ENCODE assay signal across 10 mouse cellular contexts in genomic region chr16:67776091-67776490, GRCm38 (mm10).
DNase-seq lines count a peak whose midpoint lies in the region; ATAC-seq lines count a peak whose summit lies in the region.
"Had no signal": no experiment of that assay in that cellular context is flagged by ENCODE, and none has a peak within 500 bp of the region (broad histone marks: within the 10 kb centered on the region; RNA-seq: fewer than 3 reads in every experiment).

No protein-coding gene starts in this region.

- H3K4me1 ChIP-seq in forebrain, embryonic 14.5 days (ENCODE audit: control insufficient read depth, insufficient read depth, low read length): no peaks in the 10 kb centered on the region
- H3K4me1 ChIP-seq in forebrain, embryonic 15.5 days: no peaks in the 10 kb centered on the region
- H3K4me1 ChIP-seq in neural tube, embryonic 11.5 days (ENCODE audit: control insufficient read depth, insufficient read depth, low read length): no peaks in the 10 kb centered on the region
- H3K4me1 ChIP-seq: heart, embryonic 13.5 days had no signal

- no peaks in the 10 kb centered on the region for H3K9me3 ChIP-seq in forebrain, embryonic 14.5 days (replicated peaks; ENCODE audit: control insufficient read depth, low read length)
- no peaks in the 10 kb centered on the region for H3K9me3 ChIP-seq in forebrain, embryonic 15.5 days
- H3K9me3 ChIP-seq in neural tube, embryonic 11.5 days (ENCODE audit: control insufficient read depth, low read length): no peaks in the 10 kb centered on the region
- H3K9me3 ChIP-seq: G1E; heart, embryonic 13.5 days had no signal

- no peak overlapping the region for H3K4me2 ChIP-seq in forebrain, embryonic 14.5 days (ENCODE audit: low read length)
- H3K4me2 ChIP-seq in forebrain, embryonic 15.5 days (replicated peaks): no peak overlapping the region
- H3K4me2 ChIP-seq in neural tube, embryonic 11.5 days (ENCODE audit: low read depth): no peak overlapping the region
- H3K4me2 ChIP-seq: heart, embryonic 13.5 days had no signal

- no peak for ATAC-seq in forebrain, embryonic 14.5 days
- ATAC-seq in forebrain, embryonic 15.5 days (replicated peaks): no peak
- peak; percentile 13; the same call in 1 of the 2 replicates for ATAC-seq in neural tube, embryonic 11.5 days (ENCODE audit: insufficient read depth, low FRiP score, low TSS enrichment)

- no peak overlapping the region for H3K9ac ChIP-seq in forebrain, embryonic 14.5 days (ENCODE audit: low read length)
- H3K9ac ChIP-seq in forebrain, embryonic 15.5 days (replicated peaks): no peak overlapping the region
- H3K9ac ChIP-seq in neural tube, embryonic 11.5 days (ENCODE audit: low read length): no peak overlapping the region
- H3K9ac ChIP-seq: heart, embryonic 13.5 days had no signal

- WGBS in forebrain, embryonic 14.5 days: 50% methylated on average over 3 of the region's 3 CpGs
- 51% methylated on average over 3 of the region's 3 CpGs for WGBS in forebrain, embryonic 15.5 days
- WGBS in neural tube, embryonic 11.5 days: 49% methylated on average over 3 of the region's 3 CpGs

- peak; percentile 40 for DNase-seq in forebrain, embryonic 14.5 days (ENCODE audit: low spot score)
- peak; percentile 20 for DNase-seq in neural tube, embryonic 11.5 days (ENCODE audit: low spot score)
- no peak for DNase-seq in neural tube, embryonic 10.5 days (ENCODE audit: extremely low spot score, low spot score)
- DNase-seq in cerebellum, adult 8-10 months: peak; percentile 19
- DNase-seq in layer of hippocampus, adult 11-12 months (ENCODE audit: low spot score): peak; percentile 36
- peak; percentile 25 for DNase-seq in retina, postnatal 7 days (ENCODE audit: low read depth, low spot score)
- DNase-seq in heart, adult 8-10 months (ENCODE audit: low spot score): no peak

- H3K36me3 ChIP-seq in forebrain, embryonic 14.5 days (ENCODE audit: control insufficient read depth, insufficient read depth, low read length): no peaks in the 10 kb centered on the region
- no peaks in the 10 kb centered on the region for H3K36me3 ChIP-seq in forebrain, embryonic 15.5 days
- no peaks in the 10 kb centered on the region for H3K36me3 ChIP-seq in neural tube, embryonic 11.5 days (ENCODE audit: control insufficient read depth, insufficient read depth, low read length)
- H3K36me3 ChIP-seq: G1E; heart, embryonic 13.5 days had no signal

- no peak overlapping the region for H3K27ac ChIP-seq in forebrain, embryonic 14.5 days (ENCODE audit: low read depth, low read length)
- no peak overlapping the region for H3K27ac ChIP-seq in forebrain, embryonic 15.5 days (replicated peaks)
- H3K27ac ChIP-seq in neural tube, embryonic 11.5 days (ENCODE audit: low read depth, low read length): no peak overlapping the region
- H3K27ac ChIP-seq: heart, embryonic 13.5 days had no signal

- H3K4me3 ChIP-seq in forebrain, embryonic 14.5 days (ENCODE audit: low read depth, low read length): no peak overlapping the region
- no peak overlapping the region for H3K4me3 ChIP-seq in forebrain, embryonic 15.5 days
- H3K4me3 ChIP-seq in neural tube, embryonic 11.5 days (ENCODE audit: low read depth, low read length): no peak overlapping the region
- H3K4me3 ChIP-seq: heart, embryonic 13.5 days had no signal

- H3K27me3 ChIP-seq in forebrain, embryonic 14.5 days (replicated peaks; ENCODE audit: control insufficient read depth, insufficient read depth, low read length): no peaks in the 10 kb centered on the region
- no peaks in the 10 kb centered on the region for H3K27me3 ChIP-seq in forebrain, embryonic 15.5 days
- no peaks in the 10 kb centered on the region for H3K27me3 ChIP-seq in neural tube, embryonic 11.5 days (ENCODE audit: control insufficient read depth, insufficient read depth, low read length)
- H3K27me3 ChIP-seq: heart, embryonic 13.5 days had no signal

Comparison
In these comparisons a context has a peak if more than half of its experiments do, and no peak if none do; other contexts are left out.
1. DNase-seq: peak in forebrain, embryonic 14.5 days (single experiment), neural tube, embryonic 11.5 days (single experiment), cerebellum, adult 8-10 months (single experiment), layer of hippocampus, adult 11-12 months (single experiment) and retina, postnatal 7 days (single experiment); none in neural tube, embryonic 10.5 days (single experiment) and heart, adult 8-10 months (single experiment).